8 mouse cellular contexts compared by ENCODE assay signal in genomic region chr17:17845187-17846027, GRCm38 (mm10). TPM values are rescaled to one million over a fixed set of nuclear protein-coding genes. Genes with fewer than 3 reads are reported as not detected.
DNase-seq lines count a peak whose midpoint lies in the region; ATAC-seq lines count a peak whose summit lies in the region.
"Had no signal": no experiment of that assay in that cellular context is flagged by ENCODE, and none has a peak within 500 bp of the region (broad histone marks: within the 10 kb centered on the region; RNA-seq: fewer than 3 reads in every experiment).

No protein-coding gene starts in this region.

- H3K4me3 ChIP-seq in kidney, embryonic 16.5 days (ENCODE audit: low read length) = no peak overlapping the region

- no peak for ATAC-seq in kidney, embryonic 16.5 days (ENCODE audit: low FRiP score, low TSS enrichment)

- no peak overlapping the region for H3K9ac ChIP-seq in kidney, embryonic 16.5 days (replicated peaks; ENCODE audit: low read length)

- no peaks in the 10 kb centered on the region for H3K9me3 ChIP-seq in kidney, embryonic 16.5 days (ENCODE audit: low read length)

- 76% methylated on average over 10 of the region's 10 CpGs for WGBS in kidney, embryonic 16.5 days

- no peaks in the 10 kb centered on the region; the same call in 1 of the 2 replicates for H3K27me3 ChIP-seq in kidney, embryonic 16.5 days (ENCODE audit: insufficient read depth, low read length)

- H3K27ac ChIP-seq in kidney, embryonic 16.5 days (ENCODE audit: low read length) = no peak overlapping the region

- no peaks in the 10 kb centered on the region for H3K4me1 ChIP-seq in kidney, embryonic 16.5 days (ENCODE audit: insufficient read depth, low read length)

- DNase-seq in kidney, postnatal 10 days = peak; percentile 30
- DNase-seq in 3T3-L1 (ENCODE audit: low read depth, low spot score) (peak; percentile 85), A20 (ENCODE audit: low read depth, low spot score) (peak; percentile 20)
- DNase-seq in fibroblast of lung, adult 2 months (ENCODE audit: low read depth) = peak; percentile 33
- DNase-seq in spleen, postnatal 10 days (ENCODE audit: low spot score in 2 of 2) = no peak
- no peak for DNase-seq in thymus, postnatal 0 days (ENCODE audit: low spot score)

- H3K36me3 ChIP-seq in kidney, embryonic 16.5 days (ENCODE audit: insufficient read depth, low read length) = peaks cover 15% of the 10 kb centered on the region

- H3K4me2 ChIP-seq in kidney, embryonic 16.5 days (replicated peaks; ENCODE audit: low read depth, low read length) = no peak overlapping the region

RNA-seq across cellular contexts. Expression of gene Has1, which starts 9.6 kb away (rescaled TPM):
- polyA plus RNA-seq in kidney, embryonic 16.5 days (2015; fragmentation: Nextera tagmentation; extraction: Ambion mirVana) = 0.74 and 0.78 TPM in 2 replicates
- 0.36 and 0.40 TPM in 2 replicates for polyA plus RNA-seq in thymus, postnatal 0 days (2015; fragmentation: Nextera tagmentation; extraction: Ambion mirVana)
- polyA plus RNA-seq: testis, adult 2 months had no signal

RNA-seq across cellular contexts. Expression of gene Spaca6, which starts 18.4 kb away (rescaled TPM):
- polyA plus RNA-seq in kidney, embryonic 16.5 days (2015; fragmentation: Nextera tagmentation; extraction: Ambion mirVana) = 30.6 and 44.9 TPM in 2 replicates
- 5.5 and 8.0 TPM in 2 replicates for polyA plus RNA-seq in thymus, postnatal 0 days (2015; fragmentation: Nextera tagmentation; extraction: Ambion mirVana)

RNA-seq across cellular contexts. Expression of gene Fpr1, which starts 38.3 kb away (rescaled TPM):
- 0.39 and 0.57 TPM in 2 replicates for polyA plus RNA-seq in kidney, embryonic 16.5 days (2015; fragmentation: Nextera tagmentation; extraction: Ambion mirVana)
- polyA plus RNA-seq in thymus, postnatal 0 days (2015; fragmentation: Nextera tagmentation; extraction: Ambion mirVana) = 0.36 TPM in 1 of 2 replicates, not detected in the other
- polyA plus RNA-seq: testis, adult 2 months had no signal

RNA-seq across cellular contexts. Expression of gene Fpr2, which starts 42.2 kb away (rescaled TPM):
- polyA plus RNA-seq in kidney, embryonic 16.5 days (2015; fragmentation: Nextera tagmentation; extraction: Ambion mirVana) = 0.14 and 0.15 TPM in 2 replicates
- 0.22 and 0.34 TPM in 2 replicates for polyA plus RNA-seq in thymus, postnatal 0 days (2015; fragmentation: Nextera tagmentation; extraction: Ambion mirVana)
- polyA plus RNA-seq: testis, adult 2 months had no signal

RNA-seq across cellular contexts. Expression of gene Fpr3, which starts 42.2 kb away (rescaled TPM):
- polyA plus RNA-seq in kidney, embryonic 16.5 days (2015; fragmentation: Nextera tagmentation; extraction: Ambion mirVana) = not detected in 2 replicates
- polyA plus RNA-seq in thymus, postnatal 0 days (2015; fragmentation: Nextera tagmentation; extraction: Ambion mirVana) = not detected in 2 replicates
- polyA plus RNA-seq: testis, adult 2 months had no signal

Comparison
In these comparisons a context has a peak if more than half of its experiments do, and no peak if none do; other contexts are left out.
1. DNase-seq: peak in kidney, postnatal 10 days (single experiment), 3T3-L1 (single experiment), A20 (single experiment) and fibroblast of lung, adult 2 months (single experiment); none in spleen, postnatal 10 days (0 of 2) and thymus, postnatal 0 days (single experiment).